Mouse (Mus musculus): ENCODE results near the gene Clstn2. TPM values are rescaled to one million over a fixed set of nuclear protein-coding genes. Genes with fewer than 3 reads are reported as not detected.

Clstn2 gene
- polyA plus RNA-seq, 1 experiment: 1.9 TPM

GRCm38 (mm10) chr9:97699983-97700382, 333.0 kb downstream of the Clstn2 start:
- H3K4me1 ChIP-seq (ENCODE audit: control insufficient read depth, insufficient read depth, low read length): no peaks in the 10 kb centered on the region
- H3K36me3 ChIP-seq (ENCODE audit: control insufficient read depth, insufficient read depth, low read length): no peaks in the 10 kb centered on the region
- no peak for DNase-seq
- no peak overlapping the region for H3K27ac ChIP-seq (ENCODE audit: insufficient read depth, low read depth, low read length)
- H3K4me3 ChIP-seq (ENCODE audit: insufficient read depth, low read depth, low read length): no peak overlapping the region
- WGBS: 76% methylated on average over 3 of the region's 3 CpGs
- H3K27me3 ChIP-seq (replicated peaks; ENCODE audit: control insufficient read depth, insufficient read depth, low read length): no peaks in the 10 kb centered on the region
- TF ChIP-seq POLR2A (IDR thresholded peaks at IDR 0.05; ENCODE audit: low read depth, low read length): no peak
- no peak for TF ChIP-seq CTCF (conservative IDR thresholded peaks at IDR 0.05; ENCODE audit: insufficient read depth, insufficient read length, low read depth, low read length)

- 62% methylated on average over 2 of the region's 2 CpGs for WGBS
- TF ChIP-seq CTCF (conservative IDR thresholded peaks at IDR 0.05; ENCODE audit: insufficient read depth, insufficient read length, low read depth, low read length) (no peak), POLR2A (IDR thresholded peaks at IDR 0.05; ENCODE audit: low read depth, low read length) (no peak)
- no peak overlapping the region for H3K4me3 ChIP-seq (ENCODE audit: insufficient read depth, low read depth, low read length)
- H3K27ac ChIP-seq (ENCODE audit: insufficient read depth, low read depth, low read length): no peak overlapping the region
- DNase-seq: no peak
- H3K27me3 ChIP-seq (replicated peaks; ENCODE audit: control insufficient read depth, insufficient read depth, low read length): no peaks in the 10 kb centered on the region
- no peaks in the 10 kb centered on the region for H3K36me3 ChIP-seq (ENCODE audit: control insufficient read depth, insufficient read depth, low read length)
- H3K4me1 ChIP-seq (ENCODE audit: control insufficient read depth, insufficient read depth, low read length): no peaks in the 10 kb centered on the region
Measured at GRCm38 (mm10) chr9:97699020-97699419, 334.0 kb downstream of the Clstn2 start.

DNA sequence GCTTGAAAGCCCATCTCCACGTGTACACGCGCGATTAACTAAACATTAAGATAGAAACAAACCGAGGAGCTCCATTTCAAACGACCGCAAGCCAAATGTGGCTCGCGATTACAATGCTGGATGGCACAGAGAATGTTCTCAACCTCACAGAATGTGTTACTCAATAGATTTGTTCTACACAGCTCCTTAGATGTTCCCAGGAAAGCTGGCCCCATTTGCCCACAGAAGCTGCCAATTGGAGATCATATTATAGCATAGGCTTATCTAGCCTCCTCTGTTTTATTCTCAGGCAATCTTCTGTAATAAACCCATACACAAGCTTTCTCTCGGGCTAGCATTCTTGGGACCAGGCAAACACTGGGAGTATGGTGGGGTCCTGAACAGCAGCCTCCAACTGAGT, 334.9 kb downstream of the Clstn2 start:
- TF ChIP-seq CTCF (conservative IDR thresholded peaks at IDR 0.05; ENCODE audit: insufficient read depth, insufficient read length, low read depth, low read length): no peak
- no peak for TF ChIP-seq POLR2A (IDR thresholded peaks at IDR 0.05; ENCODE audit: low read depth, low read length)
- WGBS: 87% methylated on average over 10 of the region's 10 CpGs

GRCm38 (mm10) chr9:97696655-97697235, 336.2 kb downstream of the Clstn2 start:
- whole genome bisulfite sequencing: 49% methylated on average over 5 of the region's 5 CpGs
- H3K27ac ChIP-seq (ENCODE audit: insufficient read depth, low read depth, low read length): no peak overlapping the region
- TF ChIP-seq POLR2A (IDR thresholded peaks at IDR 0.05; ENCODE audit: low read depth, low read length) (no peak), CTCF (conservative IDR thresholded peaks at IDR 0.05; ENCODE audit: insufficient read depth, insufficient read length, low read depth, low read length) (no peak)
- DNase-seq: peak; percentile 5
- no peak overlapping the region for H3K4me3 ChIP-seq (ENCODE audit: insufficient read depth, low read depth, low read length)
- no peaks in the 10 kb centered on the region for H3K4me1 ChIP-seq (ENCODE audit: control insufficient read depth, insufficient read depth, low read length)
- no peaks in the 10 kb centered on the region for H3K36me3 ChIP-seq (ENCODE audit: control insufficient read depth, insufficient read depth, low read length)
- H3K27me3 ChIP-seq (replicated peaks; ENCODE audit: control insufficient read depth, insufficient read depth, low read length): no peaks in the 10 kb centered on the region

More for the DNA sequence above, 334.9 kb downstream of the Clstn2 start:
- H3K27me3 ChIP-seq (replicated peaks; ENCODE audit: control insufficient read depth, insufficient read depth, low read length): no peaks in the 10 kb centered on the region
- no peak overlapping the region for H3K4me3 ChIP-seq (ENCODE audit: insufficient read depth, low read depth, low read length)
- no peaks in the 10 kb centered on the region for H3K4me1 ChIP-seq (ENCODE audit: control insufficient read depth, insufficient read depth, low read length)
- DNase-seq: no peak
- H3K27ac ChIP-seq (ENCODE audit: insufficient read depth, low read depth, low read length): no peak overlapping the region
- H3K36me3 ChIP-seq (ENCODE audit: control insufficient read depth, insufficient read depth, low read length): no peaks in the 10 kb centered on the region

DNA sequence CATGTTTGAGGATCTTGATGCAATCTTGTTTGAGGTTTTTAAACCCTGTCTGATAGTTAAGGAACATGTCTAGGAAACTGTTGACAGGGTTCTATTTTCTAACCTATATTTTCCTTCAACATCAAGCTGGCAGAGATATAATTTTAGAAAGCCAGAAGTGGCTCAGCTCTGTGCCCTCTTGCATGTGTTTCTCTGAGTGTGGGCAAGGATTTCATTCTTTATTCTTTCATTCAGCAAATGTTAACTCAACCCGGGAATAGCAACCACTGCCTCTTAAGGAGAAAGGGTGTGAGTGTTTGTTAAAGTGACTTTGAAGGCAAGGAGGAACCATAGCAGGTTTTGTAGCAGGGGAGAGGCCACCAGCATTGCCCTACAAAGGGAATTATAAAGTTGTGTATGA, 337.7 kb downstream of the Clstn2 start:
- no peaks in the 10 kb centered on the region for H3K4me1 ChIP-seq (ENCODE audit: control insufficient read depth, insufficient read depth, low read length)
- no peak for DNase-seq
- H3K36me3 ChIP-seq (ENCODE audit: control insufficient read depth, insufficient read depth, low read length): no peaks in the 10 kb centered on the region
- H3K27ac ChIP-seq (ENCODE audit: insufficient read depth, low read depth, low read length): no peak overlapping the region
- WGBS: 67% methylated on average over 1 of the region's 1 CpGs
- H3K27me3 ChIP-seq (replicated peaks; ENCODE audit: control insufficient read depth, insufficient read depth, low read length): no peaks in the 10 kb centered on the region
- H3K4me3 ChIP-seq (ENCODE audit: insufficient read depth, low read depth, low read length): no peak overlapping the region
- TF ChIP-seq POLR2A (IDR thresholded peaks at IDR 0.05; ENCODE audit: low read depth, low read length) (no peak), CTCF (conservative IDR thresholded peaks at IDR 0.05; ENCODE audit: insufficient read depth, insufficient read length, low read depth, low read length) (no peak)

DNA sequence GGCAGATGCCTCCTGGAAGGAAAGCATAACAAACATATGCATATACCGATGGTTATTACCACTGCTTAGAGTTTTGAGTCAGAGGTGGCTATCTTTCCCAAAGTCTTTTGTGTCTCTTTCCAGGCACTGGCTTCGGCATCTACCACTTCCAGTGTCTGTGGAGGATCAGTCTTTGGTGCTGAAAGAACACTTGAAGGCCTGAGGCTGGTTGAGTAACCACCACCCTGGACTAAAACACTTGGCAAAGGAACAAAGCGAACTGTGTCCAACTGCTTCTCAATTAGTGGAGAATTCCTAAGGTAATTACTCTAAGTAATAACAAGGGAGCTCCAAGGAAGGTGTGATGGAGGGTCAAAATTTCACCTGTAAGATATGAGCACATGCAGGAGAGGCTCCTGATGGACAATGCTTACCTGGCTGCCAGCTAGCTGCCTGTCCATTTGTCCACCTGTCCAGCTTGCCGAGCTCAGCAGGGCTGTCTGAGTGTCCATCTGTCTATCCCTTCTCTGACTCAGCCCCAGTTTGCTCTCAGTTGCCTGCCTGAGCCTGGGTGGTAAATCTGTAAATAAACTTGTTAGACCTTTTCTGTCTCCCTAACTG, 346.1 kb downstream of the Clstn2 start:
- no peak for TF ChIP-seq CTCF (conservative IDR thresholded peaks at IDR 0.05; ENCODE audit: insufficient read depth, insufficient read length, low read depth, low read length)
- no peak for TF ChIP-seq POLR2A (IDR thresholded peaks at IDR 0.05; ENCODE audit: low read depth, low read length)
- Histone ChIP-seq H3K4me1 (ENCODE audit: control insufficient read depth, insufficient read depth, low read length) (no peaks in the 10 kb centered on the region), H3K27ac (ENCODE audit: insufficient read depth, low read depth, low read length) (no peak overlapping the region), H3K27me3 (replicated peaks; ENCODE audit: control insufficient read depth, insufficient read depth, low read length) (no peaks in the 10 kb centered on the region), H3K36me3 (ENCODE audit: control insufficient read depth, insufficient read depth, low read length) (no peaks in the 10 kb centered on the region), H3K4me3 (ENCODE audit: insufficient read depth, low read depth, low read length) (no peak overlapping the region)
- 72% methylated on average over 4 of the region's 4 CpGs for WGBS
- DNase-seq: no peak

- no peak for TF ChIP-seq CTCF (conservative IDR thresholded peaks at IDR 0.05; ENCODE audit: insufficient read depth, insufficient read length, low read depth, low read length)
- TF ChIP-seq POLR2A (IDR thresholded peaks at IDR 0.05; ENCODE audit: low read depth, low read length): no peak
- H3K27ac ChIP-seq (ENCODE audit: insufficient read depth, low read depth, low read length): no peak overlapping the region
- H3K4me1 ChIP-seq (ENCODE audit: control insufficient read depth, insufficient read depth, low read length): no peaks in the 10 kb centered on the region
- no peak for DNase-seq
- no peaks in the 10 kb centered on the region for H3K36me3 ChIP-seq (ENCODE audit: control insufficient read depth, insufficient read depth, low read length)
- 76% methylated on average over 4 of the region's 4 CpGs for WGBS
- H3K4me3 ChIP-seq (ENCODE audit: insufficient read depth, low read depth, low read length): no peak overlapping the region
- no peaks in the 10 kb centered on the region for H3K27me3 ChIP-seq (replicated peaks; ENCODE audit: control insufficient read depth, insufficient read depth, low read length)
Measured at GRCm38 (mm10) chr9:97685664-97686063, 347.3 kb downstream of the Clstn2 start.
